Mouse (Mus musculus) bone marrow macrophage, adult 2 months (primary cell): ENCODE measurements around the gene 9130409I23Rik.

Experiments used
- CTCF ChIP-seq: IDR thresholded peaks from 2 replicates; pipeline ENCODE4 v1.5.1; 2012; ENCODE audit warnings: low read depth, mild to moderate bottlenecking, low read length, moderate library complexity
- POLR2A ChIP-seq: IDR thresholded peaks from 2 replicates; pipeline ENCODE4 v1.6.1; 2012; ENCODE audit warnings: mild to moderate bottlenecking, low read depth, low read length, borderline replicate concordance

DNA sequence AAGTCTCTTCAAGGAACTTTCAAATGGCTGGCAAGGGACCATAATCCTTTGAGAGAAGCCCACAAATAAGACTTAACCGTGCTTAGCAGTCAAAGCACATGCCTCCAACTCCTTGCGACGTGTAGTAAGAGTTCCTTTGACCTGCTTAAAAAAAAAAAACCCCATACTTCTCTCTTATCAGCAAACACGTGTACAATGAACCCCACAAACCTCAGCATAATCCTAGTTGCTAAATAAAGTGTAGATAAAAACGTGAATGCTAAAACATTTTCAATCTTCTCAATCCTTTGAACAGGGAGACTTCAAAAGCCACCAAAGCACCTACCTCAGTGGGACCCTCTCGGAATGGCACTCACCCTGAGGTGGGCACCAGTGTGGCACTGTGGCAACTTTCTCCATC lies 37.6 kb upstream of the 9130409I23Rik start:
- TF ChIP-seq POLR2A (no peak), CTCF (no peak)
